Mouse (Mus musculus) heart, adult 2 months (tissue): Measurements from ENCODE around the gene Fam83c.

Source experiments
- CTCF ChIP-seq: fragments of 200-600 bp; IDR thresholded peaks from 2 replicates; pipeline ENCODE4 v1.8.1; 2022; ENCODE audit warnings: antibody characterized with exemption, mild to moderate bottlenecking, moderate library complexity
- EP300 ChIP-seq: fragments of 200-500 bp; IDR thresholded peaks from 2 replicates; pipeline ENCODE4 v1.6.1; 2011; ENCODE audit warnings: low read depth, low read length, control low read depth; ENCODE audit not compliant: insufficient read depth
- POLR2A ChIP-seq: fragments of 200-500 bp; IDR thresholded peaks from 2 replicates; pipeline ENCODE4 v1.6.1; 2011; ENCODE audit warnings: mild to moderate bottlenecking, low read depth, low read length, control low read depth; ENCODE audit not compliant: insufficient read depth

- TF ChIP-seq CTCF (no peak), EP300 (no peak), POLR2A (no peak)
These were observed 39.8 kb downstream of the Fam83c start for GRCm38 (mm10) chr2:155794674-155795445.
